Mouse (Mus musculus): ENCODE data around the gene Inava. TPM values are rescaled to one million over a fixed set of nuclear protein-coding genes. Genes with fewer than 3 reads are reported as not detected.

Gene Inava
- 0.10 and 0.52 TPM in 2 replicates for polyA plus RNA-seq (2015; fragmentation: Nextera tagmentation; extraction: Ambion mirVana)

DNA sequence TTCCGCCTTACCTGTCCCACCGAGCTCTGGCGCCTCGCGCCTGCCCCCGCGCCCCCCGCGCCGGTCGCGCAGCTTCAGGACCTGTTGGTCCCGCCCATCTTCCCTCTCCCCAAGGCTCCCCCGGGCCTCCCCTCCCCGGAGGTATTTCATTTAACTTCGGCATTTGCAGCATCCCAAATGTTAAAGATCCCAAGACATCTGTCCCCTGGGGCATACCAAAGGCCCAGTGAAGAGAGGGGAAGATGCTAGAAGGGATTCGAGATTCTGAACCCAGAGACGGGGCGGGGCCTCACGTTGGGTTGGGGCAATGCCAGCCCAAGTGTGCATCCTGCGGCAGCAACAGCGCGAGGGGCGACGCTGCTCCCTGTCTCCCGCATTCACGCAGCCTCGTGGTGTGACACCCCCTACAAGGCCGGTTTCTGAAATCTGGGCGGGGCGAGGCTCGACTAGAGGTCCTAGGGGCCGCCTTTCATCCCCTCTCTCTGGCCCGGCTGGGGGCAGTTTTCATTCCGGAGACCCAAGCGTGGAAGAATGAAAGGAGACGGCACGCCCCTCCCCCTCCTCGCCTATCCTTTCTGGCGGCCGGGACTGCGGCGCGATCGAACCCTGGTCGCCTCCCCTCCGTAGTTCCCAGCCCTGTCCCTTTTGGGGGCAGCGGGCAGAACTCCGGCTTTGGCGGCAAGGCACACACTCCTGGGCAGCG, at the start of gene Inava:
Gene Inava, minus strand, starts transcription at position 373 of the 703 bp plus-strand sequence.

DNA sequence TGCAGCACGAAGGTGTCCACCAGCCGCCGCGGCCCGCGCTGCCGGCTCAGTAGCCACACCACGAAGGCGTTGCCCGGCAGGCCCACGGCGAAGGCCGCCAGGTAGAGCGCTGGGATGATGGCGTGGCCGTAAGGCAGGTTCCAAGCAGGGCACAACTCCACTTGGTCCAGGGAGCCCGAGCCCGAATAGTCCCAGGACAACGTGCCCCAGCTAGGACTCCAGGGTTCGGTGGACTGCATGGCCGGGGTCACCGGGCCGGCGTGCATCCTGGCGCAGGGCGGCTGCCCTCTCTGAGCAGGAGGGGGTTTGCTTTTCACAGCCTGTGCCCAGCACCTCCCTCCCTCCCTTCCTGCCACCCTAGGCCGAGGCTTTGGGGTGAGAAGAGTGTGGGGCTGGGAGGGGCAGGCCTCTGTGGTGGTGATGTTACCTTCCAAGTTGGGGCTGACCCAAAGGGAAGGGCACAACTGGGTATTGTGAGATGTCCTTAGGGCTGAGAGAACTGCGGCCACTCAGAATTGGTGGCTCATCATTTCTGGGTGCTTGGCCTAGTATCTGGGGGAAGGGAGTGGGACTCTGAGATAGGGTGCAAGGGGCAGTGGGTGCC, 26.7 kb upstream of the Inava start, which contains the start of gene Gpr25:
Gene Gpr25, minus strand, starts transcription at position 239 of the 604 bp plus-strand sequence.

DNA sequence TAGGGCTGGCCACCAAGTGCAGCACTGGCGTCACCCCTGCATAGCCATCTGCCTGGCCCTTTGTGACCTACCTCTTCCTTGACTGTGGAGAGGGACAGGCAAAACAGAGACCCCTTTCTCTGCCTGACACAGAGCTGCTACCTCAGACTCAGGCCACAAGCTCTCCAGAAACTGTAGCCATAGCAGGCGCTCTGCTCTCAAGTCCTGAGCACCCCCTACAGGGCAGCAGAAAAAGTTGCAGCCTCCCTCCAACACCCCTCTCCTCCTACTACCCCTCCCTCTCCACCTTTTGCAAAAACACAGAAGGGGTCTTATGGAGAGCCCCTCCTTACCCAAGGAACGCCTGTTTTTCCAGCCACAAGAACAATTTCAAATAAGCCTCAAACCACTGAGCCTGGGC, 21.3 kb downstream of the Inava start, which contains the start of gene Mroh3:
Gene Mroh3, minus strand, starts transcription at position 26 of the 400 bp plus-strand sequence.

Other genes with a start within 250 kb of the Inava start
- gene Igfn1, start 227.9 kb downstream of the Inava start, polyA plus RNA-seq (2015; fragmentation: Nextera tagmentation; extraction: Ambion mirVana), result 0.13 and 0.28 TPM in 2 replicates
- 70.8 and 75.0 TPM in 2 replicates for gene Tmem9, start 226.1 kb downstream of the Inava start, polyA plus RNA-seq (2015; fragmentation: Nextera tagmentation; extraction: Ambion mirVana)
- not detected in 2 replicates for gene Ascl5, start 183.5 kb downstream of the Inava start, polyA plus RNA-seq (2015; fragmentation: Nextera tagmentation; extraction: Ambion mirVana)
- gene Cacna1s, start 181.5 kb downstream of the Inava start, polyA plus RNA-seq (2015; fragmentation: Nextera tagmentation; extraction: Ambion mirVana), result 68.4 and 95.7 TPM in 2 replicates
- 0.26 and 0.48 TPM in 2 replicates for gene Kif21b, start 102.9 kb downstream of the Inava start, polyA plus RNA-seq (2015; fragmentation: Nextera tagmentation; extraction: Ambion mirVana)
- gene Mroh3, start 21.4 kb downstream of the Inava start, polyA plus RNA-seq (2015; fragmentation: Nextera tagmentation; extraction: Ambion mirVana), result not detected in 2 replicates
- not detected in 2 replicates for gene Gpr25, start 26.6 kb upstream of the Inava start, polyA plus RNA-seq (2015; fragmentation: Nextera tagmentation; extraction: Ambion mirVana)
- gene Camsap2, start 111.8 kb upstream of the Inava start, polyA plus RNA-seq (2015; fragmentation: Nextera tagmentation; extraction: Ambion mirVana), result 4.0 and 4.1 TPM in 2 replicates
- gene Ddx59, start 181.0 kb upstream of the Inava start, polyA plus RNA-seq (2015; fragmentation: Nextera tagmentation; extraction: Ambion mirVana), result 8.1 and 9.8 TPM in 2 replicates
- 0.60 and 0.77 TPM in 2 replicates for gene Kif14, start 232.1 kb upstream of the Inava start, polyA plus RNA-seq (2015; fragmentation: Nextera tagmentation; extraction: Ambion mirVana)